Mouse (Mus musculus): Measurements from ENCODE around the gene Rbms3. TPM values are rescaled to one million over a fixed set of nuclear protein-coding genes. Genes with fewer than 3 reads are reported as not detected.

Rbms3 gene
- polyA plus RNA-seq, 1 experiment from 2014 or later: 13.1 TPM

GRCm38 (mm10) chr9:116546156-116546555, 1083.6 kb downstream of the Rbms3 start:
- no peak overlapping the region for H3K27ac ChIP-seq
- no peaks in the 10 kb centered on the region for H3K27me3 ChIP-seq
- no peaks in the 10 kb centered on the region for H3K4me1 ChIP-seq
- no peak overlapping the region for H3K9ac ChIP-seq
- H3K4me3 ChIP-seq: no peak overlapping the region
- ATAC-seq: no peak
- H3K36me3 ChIP-seq (ENCODE audit: poor library complexity, severe bottlenecking): no peaks in the 10 kb centered on the region
- no peaks in the 10 kb centered on the region for H3K9me3 ChIP-seq (replicated peaks)
- WGBS: 89% methylated on average over 4 of the region's 4 CpGs
- H3K4me2 ChIP-seq: no peak overlapping the region

DNA sequence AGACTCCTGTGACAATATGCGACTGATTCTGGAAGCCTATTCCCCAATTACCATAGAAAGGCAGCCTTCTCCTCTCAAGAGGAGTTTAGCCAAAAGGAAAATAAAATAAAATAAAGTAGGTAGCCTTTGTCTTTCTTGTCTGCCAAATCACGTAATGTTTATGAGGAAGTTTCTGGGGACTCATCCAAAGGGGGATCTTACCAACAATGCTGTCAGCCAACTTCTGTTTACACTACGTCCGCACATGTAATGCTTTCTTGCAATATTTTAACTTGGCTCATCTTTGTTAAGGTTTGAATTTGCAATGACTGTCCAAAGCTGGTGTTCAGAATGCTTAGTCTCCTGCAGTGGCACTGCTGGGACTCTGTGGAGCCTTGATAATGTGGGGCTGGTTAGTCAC, 1086.9 kb downstream of the Rbms3 start:
- no peak overlapping the region for H3K4me2 ChIP-seq
- no peaks in the 10 kb centered on the region for H3K4me1 ChIP-seq
- H3K9ac ChIP-seq: no peak overlapping the region
- no peaks in the 10 kb centered on the region for H3K27me3 ChIP-seq
- no peak for ATAC-seq
- no peaks in the 10 kb centered on the region for H3K36me3 ChIP-seq (ENCODE audit: poor library complexity, severe bottlenecking)
- H3K27ac ChIP-seq: no peak overlapping the region
- 87% methylated on average over 4 of the region's 4 CpGs for WGBS
- H3K9me3 ChIP-seq (replicated peaks): no peaks in the 10 kb centered on the region
- H3K4me3 ChIP-seq: no peak overlapping the region

DNA sequence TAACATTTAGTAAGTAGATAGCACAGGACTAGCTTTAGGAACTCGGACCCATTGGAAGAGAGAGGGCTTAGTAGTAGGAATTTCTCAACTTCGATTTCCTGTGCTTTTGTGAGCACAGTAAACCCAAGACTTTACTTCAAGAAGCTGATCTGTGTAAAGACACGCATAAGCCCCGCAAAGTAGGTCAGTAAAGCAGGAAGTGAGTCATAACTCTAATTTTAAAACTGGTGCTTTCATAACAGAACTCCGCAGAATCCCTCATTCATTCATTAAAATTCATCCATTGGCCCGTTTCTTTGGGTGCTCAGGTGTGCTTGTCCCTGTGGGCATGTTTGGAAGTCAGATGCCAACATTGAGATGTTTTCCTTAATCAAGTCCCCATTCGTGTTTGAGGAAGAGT, 1087.7 kb downstream of the Rbms3 start:
- H3K27ac ChIP-seq: no peak overlapping the region

GRCm38 (mm10) chr9:116535709-116536108, 1094.0 kb downstream of the Rbms3 start:
- Histone ChIP-seq H3K4me2 (no peak overlapping the region), H3K9me3 (replicated peaks) (peaks cover 13% of the 10 kb centered on the region), H3K36me3 (ENCODE audit: poor library complexity, severe bottlenecking) (no peaks in the 10 kb centered on the region), H3K9ac (no peak overlapping the region), H3K27me3 (no peaks in the 10 kb centered on the region), H3K4me1 (no peaks in the 10 kb centered on the region), H3K27ac (no peak overlapping the region), H3K4me3 (no peak overlapping the region)
- no peak for ATAC-seq
- WGBS: 67% methylated on average over 3 of the region's 3 CpGs

More for the DNA sequence above, 1087.7 kb downstream of the Rbms3 start:
- ATAC-seq: no peak
- Histone ChIP-seq H3K36me3 (ENCODE audit: poor library complexity, severe bottlenecking) (no peaks in the 10 kb centered on the region), H3K9ac (no peak overlapping the region), H3K4me1 (no peaks in the 10 kb centered on the region), H3K9me3 (replicated peaks) (no peaks in the 10 kb centered on the region), H3K27me3 (no peaks in the 10 kb centered on the region), H3K4me3 (no peak overlapping the region), H3K4me2 (no peak overlapping the region)
- WGBS: 84% methylated on average over 7 of the region's 7 CpGs

DNA sequence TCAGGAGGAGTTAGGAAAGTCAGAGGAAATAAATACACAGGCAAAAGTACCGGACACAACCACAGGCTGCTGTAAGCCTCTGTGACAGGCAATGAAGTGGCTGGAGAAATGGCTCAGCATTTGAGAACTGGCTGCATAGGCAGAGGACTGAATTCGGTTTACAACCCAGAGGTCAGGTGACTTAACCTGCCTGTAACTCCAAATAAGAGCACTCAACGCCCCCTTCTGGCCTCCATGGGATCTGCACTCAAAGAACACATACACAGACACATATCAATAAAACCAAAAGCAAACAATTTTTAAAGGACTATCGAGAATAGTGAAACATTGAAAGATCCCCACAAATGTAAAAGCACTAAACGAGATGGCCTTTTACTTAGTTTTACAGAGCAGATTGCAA, 1096.3 kb downstream of the Rbms3 start:
- no peak for ATAC-seq
- no peak overlapping the region for H3K4me3 ChIP-seq
- 83% methylated on average over 5 of the region's 5 CpGs for WGBS

GRCm38 (mm10) chr9:116531121-116531520, 1098.6 kb downstream of the Rbms3 start:
- H3K4me1 ChIP-seq: no peaks in the 10 kb centered on the region
- H3K9ac ChIP-seq: no peak overlapping the region
- ATAC-seq: no peak
- no peaks in the 10 kb centered on the region for H3K27me3 ChIP-seq
- peaks cover 20% of the 10 kb centered on the region for H3K9me3 ChIP-seq (replicated peaks)
- no peak overlapping the region for H3K4me2 ChIP-seq
- WGBS: 93% methylated on average over 4 of the region's 4 CpGs
- H3K27ac ChIP-seq: no peak overlapping the region
- H3K36me3 ChIP-seq (ENCODE audit: poor library complexity, severe bottlenecking): no peaks in the 10 kb centered on the region
- no peak overlapping the region for H3K4me3 ChIP-seq

More for the DNA sequence above, 1096.3 kb downstream of the Rbms3 start:
- H3K4me2 ChIP-seq: no peak overlapping the region
- H3K9me3 ChIP-seq (replicated peaks): peaks cover 20% of the 10 kb centered on the region
- H3K27ac ChIP-seq: no peak overlapping the region
- no peaks in the 10 kb centered on the region for H3K27me3 ChIP-seq
- no peaks in the 10 kb centered on the region for H3K4me1 ChIP-seq
- no peak overlapping the region for H3K9ac ChIP-seq
- H3K36me3 ChIP-seq (ENCODE audit: poor library complexity, severe bottlenecking): no peaks in the 10 kb centered on the region

GRCm38 (mm10) chr9:116524386-116524785, 1105.3 kb downstream of the Rbms3 start:
- Histone ChIP-seq H3K27me3 (no peaks in the 10 kb centered on the region), H3K4me1 (no peaks in the 10 kb centered on the region), H3K9ac (no peak overlapping the region), H3K9me3 (replicated peaks) (peaks cover 7% of the 10 kb centered on the region; the same call in 1 of the 2 replicates), H3K4me3 (no peak overlapping the region), H3K36me3 (ENCODE audit: poor library complexity, severe bottlenecking) (no peaks in the 10 kb centered on the region), H3K27ac (no peak overlapping the region), H3K4me2 (no peak overlapping the region)
- ATAC-seq: no peak
- WGBS: 75% methylated on average over 5 of the region's 5 CpGs

Measured in forebrain, embryonic 13.5 days (tissue).